Mouse (Mus musculus) hematopoietic stem cell, adult 5-6 weeks (primary cell): ENCODE results near the gene Haus2. TPM values are rescaled to one million over a fixed set of nuclear protein-coding genes. Genes with fewer than 3 reads are reported as not detected.
A peak's percentile ranks its signal among the peaks of the same experiment; 100 is the strongest.
"Not testable (repeated sequence)": the region's sequence is repeated elsewhere in the genome, so short reads cannot be mapped to it uniquely, and the experiment has no call there.

Experiments used
- ATAC-seq, 2 experiments: fragments of 125-278 bp in 1 of 2; replicated peaks in 1 of 2; 2 replicates each; pipeline ENCODE4 v1.8.0; 2016 to 2017; ENCODE audit warnings: inconsistent platforms in 2 of 2, mild to moderate bottlenecking in 2 of 2, moderate number of reproducible peaks in 2 of 2, low read depth in 1 of 2, moderate TSS enrichment in 1 of 2; ENCODE audit not compliant: low FRiP score in 2 of 2, poor library complexity in 2 of 2, severe bottlenecking in 2 of 2, insufficient read depth in 1 of 2, low TSS enrichment in 1 of 2
- total RNA-seq: library from RNA; stranded (forward); fragments of 172-1452, 232-1000 nt; gene quantifications from 2 replicates; pipeline ENCODE4 v1.2.3, GENCODE M21; 2017

The Haus2 gene
- total RNA-seq: 15.4 and 16.2 TPM in 2 replicates

DNA sequence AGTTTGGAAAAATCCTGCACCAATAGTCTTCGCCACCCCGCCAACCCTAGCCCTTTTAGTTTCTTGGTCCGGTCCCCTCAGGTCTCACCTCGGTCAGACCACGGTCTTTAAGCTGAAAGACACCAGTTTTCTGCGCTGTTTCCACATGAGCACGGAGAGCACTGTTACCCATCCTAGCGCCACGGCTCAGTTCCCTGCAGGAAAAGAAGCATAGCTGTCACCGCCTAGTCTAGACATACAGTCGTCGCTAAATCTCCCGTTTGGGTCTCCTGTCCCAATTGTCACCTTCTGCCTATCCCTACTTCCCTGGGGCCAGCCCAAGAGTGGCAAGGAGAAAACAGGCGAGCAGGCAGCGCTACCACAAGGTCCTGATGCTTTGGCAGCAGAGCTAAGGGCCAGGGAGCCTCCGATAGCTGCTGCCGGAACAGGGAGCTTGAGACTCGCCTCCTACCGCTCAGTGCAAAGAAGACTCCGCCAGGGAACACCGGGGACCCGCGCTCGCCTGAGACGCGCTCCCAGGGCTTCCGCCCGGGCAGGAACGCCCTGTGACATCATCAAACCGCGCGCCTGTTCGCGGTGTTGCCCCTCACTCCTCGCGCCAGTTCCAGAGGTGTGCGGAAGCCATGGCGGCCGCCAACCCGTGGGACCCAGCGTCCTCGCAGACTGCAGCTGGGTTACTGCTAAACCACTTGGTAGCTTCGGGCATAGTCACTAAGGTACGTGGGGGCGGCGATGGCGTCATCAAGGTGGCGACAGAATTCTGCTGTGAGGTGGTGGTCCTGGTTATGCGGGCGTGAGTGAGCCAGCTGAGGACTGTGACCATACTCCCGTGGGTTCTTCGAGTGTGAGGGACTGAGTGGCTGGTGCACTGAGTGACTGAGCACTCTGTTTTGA, at the start of gene Haus2, which contains the start of gene Lrrc57:
Haus2 (plus strand) TSS at position 554 of the 894 bp plus-strand sequence.
Lrrc57 (minus strand) TSS at position 691 of the 894 bp plus-strand sequence.
- ATAC-seq: peak; percentile 92 to 98

DNA sequence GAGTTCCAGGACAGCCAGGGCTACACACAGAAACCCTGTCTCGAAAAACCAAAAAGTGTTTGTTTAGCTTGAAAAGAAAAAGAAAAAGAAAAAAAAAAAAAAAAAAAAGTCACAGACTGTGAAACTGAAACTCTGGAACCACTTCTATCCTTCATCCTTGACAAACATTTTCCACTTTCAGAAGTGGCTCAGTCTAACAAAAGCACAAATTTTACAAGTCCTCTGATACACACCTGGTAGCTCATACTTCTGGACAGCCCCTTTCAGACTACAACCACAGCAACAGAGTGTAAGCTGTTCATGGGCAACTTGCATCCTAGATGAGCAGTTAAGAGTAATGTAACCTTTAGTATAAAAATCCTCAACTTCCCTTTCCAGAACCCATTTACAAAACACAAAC, 47.7 kb upstream of the Haus2 start:
- ATAC-seq: no peak

- ATAC-seq: no peak
Observed at GRCm38 (mm10) chr2:120562859-120563234, 46.3 kb upstream of the Haus2 start.

DNA sequence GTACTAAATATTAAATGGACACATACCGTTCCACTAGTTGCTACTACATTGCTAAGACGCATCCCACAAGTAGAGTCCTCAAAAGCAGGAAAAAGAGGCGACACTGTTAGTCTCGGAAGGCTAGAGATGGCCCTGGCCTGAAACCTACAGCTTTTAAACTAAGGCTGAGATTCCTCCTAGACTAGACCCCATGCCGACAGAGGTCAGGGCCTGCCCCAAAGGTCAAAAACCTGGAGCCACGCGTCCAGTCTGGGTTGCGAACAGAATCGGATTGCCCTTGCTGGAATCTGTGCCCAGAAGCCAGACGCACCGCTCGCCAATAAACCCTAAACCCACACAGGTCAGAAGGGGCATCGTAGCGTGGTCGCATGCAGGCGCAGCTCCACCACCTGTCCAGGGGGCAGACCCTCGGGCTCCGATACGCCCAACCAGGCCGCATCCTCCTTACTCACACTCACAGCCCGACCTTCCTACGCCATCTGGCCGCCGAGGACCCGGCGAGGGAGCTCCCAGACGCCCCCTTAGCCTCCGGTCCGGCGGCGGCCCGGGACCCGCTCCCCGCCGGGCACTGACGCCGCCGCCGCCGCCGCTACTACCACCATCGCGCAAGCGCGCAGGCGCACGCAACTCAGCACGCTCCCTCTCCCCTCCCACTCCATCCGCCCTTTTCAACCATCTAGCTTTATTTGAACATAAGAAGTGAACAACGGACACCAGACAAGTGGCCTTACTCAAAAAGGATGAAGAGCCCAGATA, 45.8 kb upstream of the Haus2 start, which contains the start of gene Zfp106:
Zfp106 (minus strand) TSS at position 609 of the 756 bp plus-strand sequence.
- ATAC-seq: peak; percentile 58 to 68

DNA sequence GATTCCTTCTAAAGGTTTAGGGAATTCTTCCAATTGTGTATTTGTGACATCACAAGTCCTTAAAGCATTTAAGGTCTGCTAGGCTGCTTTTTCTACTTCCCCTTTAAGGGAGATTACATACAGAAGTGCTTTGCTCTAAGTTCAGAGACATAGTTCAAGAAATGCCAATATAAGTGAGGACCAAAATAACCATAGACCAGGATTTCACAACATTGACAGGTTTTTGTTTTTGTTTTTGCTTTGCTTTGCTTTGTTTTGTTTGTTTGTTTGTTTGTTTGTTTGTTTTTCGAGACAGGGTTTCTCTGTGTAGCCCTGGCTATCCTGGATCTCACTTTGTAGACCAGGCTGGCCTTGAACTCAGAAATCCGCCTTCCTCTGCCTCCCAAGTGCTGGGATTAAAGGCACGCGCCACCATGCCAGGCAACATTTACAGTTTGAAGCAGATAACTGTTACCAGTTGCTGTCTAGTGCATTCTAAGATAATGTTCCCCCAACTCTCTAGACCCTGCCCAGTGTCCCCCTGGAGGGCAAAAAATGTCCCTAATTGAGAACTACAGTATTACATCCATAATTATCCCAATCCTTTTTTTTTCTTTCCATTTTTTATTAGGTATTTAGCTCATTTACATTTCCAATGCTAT, 44.5 kb upstream of the Haus2 start:
- not testable (repeated sequence) for ATAC-seq

DNA sequence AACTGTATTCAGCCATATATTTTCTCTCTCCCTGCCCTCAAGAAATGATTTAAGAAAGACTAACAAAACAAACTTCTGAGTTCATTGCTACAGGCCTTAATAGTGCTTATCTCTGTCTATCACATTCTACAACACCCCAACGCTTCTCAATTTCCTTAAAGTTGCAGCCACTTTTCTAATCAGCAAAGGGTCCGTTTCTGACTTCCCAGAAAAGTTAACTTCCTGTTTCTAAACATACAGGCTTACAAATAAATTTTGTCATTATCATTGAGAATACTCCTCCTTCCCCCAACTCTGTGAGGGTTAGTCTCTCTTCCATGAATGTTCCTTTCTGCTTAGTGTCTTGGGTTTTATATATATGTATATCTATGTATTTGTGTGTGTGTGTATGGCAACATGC, 43.8 kb upstream of the Haus2 start:
- no peak for ATAC-seq

- ATAC-seq: peak; percentile 64 to 81
Observed at GRCm38 (mm10) chr2:120566886-120567797, 42.0 kb upstream of the Haus2 start, which contains the start of gene Snap23. TSS of gene Snap23 (plus strand) at chr2:120567671.

DNA sequence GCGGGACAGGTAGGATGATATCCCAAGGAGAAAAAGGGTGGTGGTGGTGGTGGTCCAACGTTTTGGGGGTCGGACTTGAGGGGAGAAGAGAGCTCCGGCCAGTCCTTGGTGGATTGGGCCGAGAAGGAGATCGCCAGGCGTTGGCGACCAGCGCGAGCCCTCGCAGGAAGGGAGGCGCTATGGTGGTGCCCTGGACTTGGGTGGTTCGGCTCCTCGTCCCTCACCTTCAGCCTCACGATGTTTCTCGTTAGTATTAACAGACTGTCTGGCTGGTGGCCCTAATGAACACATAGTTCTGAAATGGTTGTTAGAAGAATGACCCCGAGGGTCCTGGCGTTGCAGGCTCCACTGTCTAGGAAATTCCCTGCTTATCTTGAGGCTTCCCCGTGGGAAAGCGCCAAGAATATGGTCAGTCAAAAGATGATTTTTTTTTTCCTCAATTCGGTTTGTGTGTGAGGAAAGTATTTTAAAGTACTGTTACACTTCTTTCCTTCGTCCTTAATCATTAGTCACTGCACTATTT, 41.3 kb upstream of the Haus2 start:
- ATAC-seq: peak in 1 of 2 experiments; percentile 29; a peak in 2 of 4 replicates

DNA sequence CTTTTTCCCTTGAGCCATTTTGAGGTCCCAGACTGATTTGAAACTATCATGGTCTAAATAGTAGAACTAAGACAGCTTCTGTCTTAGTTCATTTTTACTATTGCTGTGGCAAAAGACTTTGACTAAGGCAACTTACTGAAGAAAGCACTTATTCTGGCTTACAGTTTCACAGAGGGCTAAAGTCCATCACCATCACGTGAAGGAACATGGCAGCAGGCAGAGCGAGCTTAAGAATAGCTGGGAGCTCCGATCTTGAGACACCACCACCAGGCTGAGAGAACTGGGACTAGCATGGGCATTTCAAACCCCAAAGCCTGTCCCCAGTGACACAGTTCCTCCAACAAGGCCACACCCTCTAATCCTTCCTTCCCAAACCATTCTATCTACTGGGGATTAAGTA, 38.1 kb upstream of the Haus2 start:
- ATAC-seq: no peak

DNA sequence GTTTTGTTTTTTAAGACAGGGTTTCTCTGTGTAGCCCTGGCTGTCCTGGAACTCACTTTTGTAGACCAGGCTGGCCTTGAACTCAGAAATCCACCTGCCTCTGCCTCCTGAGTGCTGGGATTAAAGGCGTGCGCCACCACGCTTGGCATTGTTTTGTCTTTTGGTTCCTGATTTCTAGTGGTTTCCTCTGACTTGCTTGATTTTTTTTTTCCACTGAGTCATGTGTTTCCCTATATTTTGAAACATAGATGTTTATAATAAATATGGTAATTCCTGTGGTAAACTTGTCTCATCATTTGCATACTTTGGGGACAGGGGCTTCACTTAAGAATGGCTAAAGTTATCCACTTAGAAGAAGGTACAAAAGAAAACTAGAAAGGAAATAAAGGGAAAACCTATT, 37.0 kb upstream of the Haus2 start:
- ATAC-seq: not testable (repeated sequence)

GRCm38 (mm10) chr2:120575121-120575520, 34.1 kb upstream of the Haus2 start:
- ATAC-seq: no peak

DNA sequence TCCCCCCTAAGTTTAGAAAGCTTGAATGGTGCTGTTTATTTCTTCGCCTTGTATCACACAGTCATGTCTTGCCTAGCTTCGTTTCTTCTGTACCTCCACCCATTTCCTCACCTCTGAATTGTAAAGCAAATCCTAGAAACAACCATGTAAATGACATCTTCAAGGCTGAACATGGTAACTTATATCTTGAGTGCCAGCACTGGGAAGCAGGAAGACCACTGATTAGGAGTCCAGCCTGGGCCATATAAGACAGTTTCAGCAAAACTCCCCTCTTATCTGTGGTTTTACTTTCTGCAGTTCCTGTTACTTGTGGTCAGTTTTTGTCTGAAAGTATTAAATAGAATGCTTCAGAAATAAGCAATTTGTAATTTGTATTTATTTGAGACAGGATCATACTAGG, 33.2 kb upstream of the Haus2 start:
- no peak; a peak in 1 of 4 replicates for ATAC-seq

DNA sequence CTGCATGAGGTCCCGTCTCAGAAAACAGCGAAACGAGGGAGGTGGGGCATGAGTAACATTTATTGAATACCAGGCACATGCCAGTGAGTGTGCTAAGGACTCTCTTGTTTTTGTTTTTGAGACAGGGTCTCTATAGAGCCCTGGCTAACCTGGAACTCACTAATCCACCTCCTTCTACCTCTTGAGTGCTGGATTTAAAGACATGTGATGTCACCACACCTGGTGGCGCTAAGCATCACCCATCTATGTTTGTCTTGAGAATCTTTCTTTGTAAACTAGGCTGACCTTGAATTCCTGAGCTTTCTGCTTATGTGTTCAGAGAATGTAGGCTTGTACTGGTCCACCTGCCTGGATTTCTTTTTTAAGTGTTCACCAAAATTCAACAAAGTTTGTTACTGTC, 31.4 kb upstream of the Haus2 start:
- ATAC-seq: no peak

DNA sequence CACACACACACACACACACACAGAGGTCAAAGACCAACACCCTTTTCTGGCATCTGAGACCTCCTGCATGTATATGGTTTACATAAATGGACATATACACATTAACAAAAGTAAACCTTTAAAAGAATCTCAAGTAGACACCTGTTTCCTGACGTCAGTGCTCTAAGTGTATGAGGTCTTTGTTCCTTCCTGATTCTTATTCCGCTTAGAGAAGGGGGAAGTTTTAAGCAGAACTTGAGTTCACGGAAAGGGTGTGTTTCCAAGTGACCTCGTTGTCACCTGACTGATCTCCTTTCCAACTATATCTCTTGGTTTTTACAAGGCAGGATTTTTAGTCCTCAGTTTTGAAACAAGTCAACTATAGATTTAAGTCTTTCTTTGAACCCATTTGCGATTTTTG, 30.9 kb upstream of the Haus2 start:
- ATAC-seq: peak; percentile 88 to 96

DNA sequence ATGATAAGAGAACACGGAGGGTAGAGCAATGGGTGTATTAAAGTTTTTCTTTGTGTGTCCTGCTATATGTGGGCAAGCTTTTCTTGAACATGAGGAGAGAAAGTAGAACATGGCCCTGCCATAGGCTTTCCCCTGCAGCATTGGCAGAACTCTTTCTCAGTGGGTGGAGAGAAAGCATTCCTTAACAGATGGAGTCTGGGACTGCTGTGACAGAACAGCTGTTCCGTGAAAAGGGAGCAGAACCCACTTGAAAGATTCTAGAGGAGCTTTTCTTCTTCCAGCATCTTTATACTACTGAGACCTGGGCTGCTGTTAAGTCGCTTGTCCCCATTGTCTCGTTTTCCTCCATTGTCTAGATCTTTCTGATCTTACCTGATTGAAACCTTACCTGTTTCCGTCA, 19.4 kb upstream of the Haus2 start:
- ATAC-seq: no peak

DNA sequence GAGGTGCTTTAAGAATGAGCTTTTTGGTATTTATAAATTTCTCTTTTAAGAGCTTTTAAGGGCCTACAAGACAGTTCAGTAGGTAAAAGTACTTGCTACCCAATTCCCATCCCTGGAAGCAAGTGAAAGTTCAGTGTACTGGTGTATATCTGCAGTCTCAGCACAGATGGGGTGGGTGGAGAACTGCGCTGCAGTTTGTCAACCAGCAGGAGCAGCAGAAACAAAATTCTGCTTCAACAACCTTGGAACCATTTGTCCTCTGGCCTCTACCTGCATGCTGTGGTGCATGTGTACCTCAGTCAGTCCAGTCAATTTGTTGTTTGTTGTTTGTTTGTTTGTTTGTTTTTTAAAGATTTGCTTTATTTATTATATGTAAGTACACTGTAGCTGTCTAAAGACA, 17.0 kb upstream of the Haus2 start:
- ATAC-seq: no peak

DNA sequence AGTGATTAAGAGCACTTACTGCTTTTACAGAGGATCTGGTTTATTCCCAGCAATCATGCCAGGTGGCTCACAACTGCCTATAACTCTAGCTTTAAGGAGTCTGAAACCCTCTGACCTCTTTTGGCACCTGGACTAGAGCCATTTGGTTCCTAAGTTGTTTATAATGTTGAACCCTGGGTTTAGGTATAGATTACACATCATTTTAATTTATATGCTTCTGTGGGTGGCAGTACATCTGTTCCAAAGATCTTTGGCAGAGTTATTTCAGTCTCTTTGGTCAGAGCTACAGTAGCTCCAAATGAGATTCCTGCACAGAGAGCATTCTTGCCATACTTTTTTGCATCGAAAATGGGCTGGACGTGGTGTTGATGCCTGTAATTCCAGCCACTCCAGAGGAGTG, 11.4 kb upstream of the Haus2 start:
- ATAC-seq: no peak
